Mouse (Mus musculus) kidney, adult 18-20 months (tissue): ENCODE measurements around the gene Commd2.

Source experiments
- DNase-seq: peaks from one replicate; pipeline ENCODE4 v3.0.0; 2021

Commd2 gene

GRCm38 (mm10) chr3:57651231-57651864 is at the start of gene Commd2:
Commd2 (minus strand) TSS chr3:57651715.
- peak; percentile 93 for DNase-seq

GRCm38 (mm10) chr3:57696779-57697178 is 45.3 kb upstream of the Commd2 start:
- DNase-seq, result no peak

- DNase-seq, result peak; percentile 10
Measured at GRCm38 (mm10) chr3:57696249-57696648, 44.7 kb upstream of the Commd2 start.

DNA sequence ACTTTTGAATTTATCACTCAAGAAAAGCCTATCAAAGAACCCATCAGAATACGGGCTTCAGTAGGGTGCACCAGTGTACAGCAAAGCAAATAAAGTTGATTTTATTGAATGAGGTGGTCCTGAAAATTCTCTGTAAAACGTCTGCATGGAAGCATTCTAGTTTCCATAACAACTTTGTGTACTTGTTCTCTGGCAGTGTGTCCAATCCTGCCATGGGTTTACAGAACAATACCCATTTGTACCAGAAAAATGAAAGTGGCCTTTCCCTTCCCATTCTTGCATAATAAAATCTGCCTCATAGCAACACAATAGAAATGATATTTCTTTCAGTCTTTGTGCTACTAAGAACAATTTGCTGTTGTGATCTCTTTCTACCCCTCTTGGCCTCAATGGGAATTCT is 41.2 kb upstream of the Commd2 start, which contains the start of gene Ankub1:
TSS of gene Ankub1 (minus strand) at position 81 of the 400 bp plus-strand sequence.
- no peak for DNase-seq

DNA sequence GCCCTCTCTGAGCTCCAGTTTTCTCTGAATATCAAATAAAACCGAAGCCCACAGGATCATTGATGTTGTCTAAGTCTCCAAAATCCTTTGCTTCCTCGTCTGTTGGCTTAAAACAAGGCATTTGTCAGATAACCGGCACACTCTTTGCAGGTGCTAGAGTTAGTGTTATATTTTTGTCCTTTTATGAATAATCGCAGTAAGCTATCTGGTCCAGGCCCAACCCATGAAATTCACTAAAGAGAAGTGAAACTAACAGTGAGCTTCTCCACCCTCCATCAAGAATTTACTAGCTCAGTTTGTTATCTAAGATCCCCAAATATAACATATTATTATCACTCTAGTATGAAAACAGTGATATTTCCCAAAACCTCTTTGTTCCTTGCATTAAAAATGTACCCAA is 40.3 kb upstream of the Commd2 start:
- DNase-seq, result no peak

- no peak for DNase-seq
Measured at GRCm38 (mm10) chr3:57677786-57678185, 26.3 kb upstream of the Commd2 start.

DNA sequence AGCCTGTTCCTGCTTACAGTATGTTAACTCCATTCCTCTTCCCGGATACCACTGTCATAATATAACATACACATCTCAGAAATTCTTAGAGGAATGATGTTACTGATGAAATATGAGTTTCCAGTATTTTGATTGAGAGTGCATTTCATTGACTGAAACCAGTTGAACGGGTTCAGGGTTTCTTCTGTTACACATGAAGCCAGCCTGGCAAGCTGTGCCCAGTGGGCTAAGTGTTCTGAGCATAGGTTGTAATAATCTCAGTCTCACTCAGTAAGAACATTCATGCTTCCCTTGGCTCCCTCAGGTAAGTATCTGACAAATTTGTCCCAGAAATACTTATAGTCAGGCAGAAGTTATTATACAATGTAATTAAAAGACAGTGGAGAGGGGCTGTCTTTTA is 22.6 kb upstream of the Commd2 start:
- DNase-seq, result no peak

GRCm38 (mm10) chr3:57673586-57673985 is 22.1 kb upstream of the Commd2 start:
- DNase-seq, result no peak

GRCm38 (mm10) chr3:57667054-57667723 is 15.7 kb upstream of the Commd2 start:
- peak; percentile 69 for DNase-seq

DNA sequence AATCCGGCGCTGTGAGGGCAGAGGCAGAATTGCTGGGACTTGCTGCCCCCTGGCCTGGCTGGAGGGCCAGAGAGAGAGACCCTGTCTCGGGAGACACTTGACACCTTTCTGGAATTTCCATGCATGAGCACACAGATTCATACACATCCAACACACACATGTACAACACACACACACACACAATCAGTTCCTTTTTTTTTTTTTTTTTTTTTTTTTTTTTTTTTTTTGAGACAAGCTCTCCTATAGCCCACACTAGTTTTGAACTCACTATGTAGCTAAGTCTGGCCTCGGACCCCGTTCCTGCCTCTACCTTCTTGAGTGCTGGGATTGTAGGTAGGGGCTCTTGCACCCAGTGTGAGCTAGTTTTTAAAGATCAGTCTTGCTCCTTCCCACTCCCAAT is 14.4 kb upstream of the Commd2 start:
- DNase-seq, result no peak

DNA sequence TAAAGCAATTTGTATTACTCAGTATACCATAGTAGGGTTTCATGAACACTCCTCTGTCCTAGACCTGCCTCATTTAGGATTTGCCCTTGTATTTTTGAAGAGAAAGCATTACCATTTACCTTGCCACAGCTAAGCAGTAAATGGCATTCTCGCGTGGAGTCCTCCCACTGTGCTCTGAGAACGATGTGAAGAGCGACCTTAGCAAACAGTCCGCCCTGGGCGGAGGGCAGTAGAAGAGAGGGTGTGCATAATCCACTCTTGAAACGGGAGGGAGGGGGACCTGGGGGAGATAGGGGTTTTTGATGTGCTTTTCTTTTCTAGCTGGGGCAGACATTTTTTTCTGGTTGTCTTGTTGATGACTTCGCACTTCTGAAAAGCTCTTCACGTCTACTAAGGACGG is 13.2 kb upstream of the Commd2 start:
- no peak for DNase-seq

- no peak for DNase-seq
Measured at GRCm38 (mm10) chr3:57663731-57664130, 12.2 kb upstream of the Commd2 start.

GRCm38 (mm10) chr3:57658608-57659007 is 7.1 kb upstream of the Commd2 start:
- DNase-seq, result no peak

DNA sequence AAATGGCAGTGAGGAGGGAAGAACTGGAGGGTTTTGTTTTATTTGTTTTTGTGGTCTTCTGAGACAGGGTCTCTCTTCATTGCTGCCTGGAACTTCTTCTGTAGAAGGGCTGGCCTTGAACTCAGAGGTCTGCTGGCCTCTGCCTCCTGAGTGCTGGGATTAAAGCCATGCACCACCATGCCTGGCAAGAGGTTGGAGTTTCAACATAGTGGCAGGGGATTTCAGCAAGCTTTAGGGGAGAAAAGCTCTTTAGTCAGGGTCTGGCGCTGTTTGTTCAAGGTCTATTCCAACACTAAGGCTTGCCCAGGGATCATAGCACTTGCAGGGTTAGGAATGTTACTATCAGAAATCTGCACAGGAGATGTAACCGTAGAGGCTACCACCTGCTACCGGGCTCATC is 2.1 kb upstream of the Commd2 start:
- no peak for DNase-seq

- DNase-seq, result no peak
Measured at GRCm38 (mm10) chr3:57652485-57652884, 970 bp upstream of the Commd2 start.

GRCm38 (mm10) chr3:57651865-57652259 is 347 bp upstream of the Commd2 start:
- no peak for DNase-seq

- DNase-seq, result no peak
Measured at GRCm38 (mm10) chr3:57643191-57643590, 8.3 kb downstream of the Commd2 start.

GRCm38 (mm10) chr3:57637596-57637995 is 13.9 kb downstream of the Commd2 start:
- DNase-seq, result no peak

DNA sequence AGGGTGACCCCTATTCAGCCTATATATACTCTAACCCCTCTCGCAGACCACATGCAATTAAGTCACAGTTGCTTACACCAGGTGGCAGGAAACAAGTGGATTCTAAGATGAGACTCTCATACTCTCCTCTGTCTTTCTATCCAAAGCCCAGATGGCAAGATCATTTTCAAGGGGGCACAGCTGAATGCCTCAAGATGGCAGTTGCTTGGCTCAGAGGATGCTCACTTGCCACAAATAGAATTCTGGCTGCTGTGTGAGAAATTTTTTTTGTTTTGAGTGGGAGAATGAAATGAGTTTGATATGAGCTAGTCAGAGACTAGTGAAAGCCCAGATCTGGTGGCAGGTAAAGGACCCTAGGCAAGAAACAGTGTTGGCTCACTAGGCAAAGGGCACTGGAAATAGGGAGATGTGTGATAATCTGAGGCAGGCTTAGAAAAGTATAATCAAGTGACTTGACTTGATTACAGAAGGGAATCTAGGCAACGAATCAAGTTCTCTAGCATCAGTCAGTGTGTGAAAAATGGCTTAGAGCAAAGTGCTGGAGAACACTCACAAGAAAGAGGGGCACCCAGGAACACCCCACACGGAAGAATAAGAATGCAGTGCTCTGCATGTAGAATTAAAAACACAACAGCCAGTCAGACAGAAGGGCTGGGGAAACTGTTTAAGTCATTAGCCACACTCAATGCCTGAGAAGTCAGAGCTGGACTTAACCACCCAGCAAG is 16.6 kb downstream of the Commd2 start:
- no peak for DNase-seq

DNA sequence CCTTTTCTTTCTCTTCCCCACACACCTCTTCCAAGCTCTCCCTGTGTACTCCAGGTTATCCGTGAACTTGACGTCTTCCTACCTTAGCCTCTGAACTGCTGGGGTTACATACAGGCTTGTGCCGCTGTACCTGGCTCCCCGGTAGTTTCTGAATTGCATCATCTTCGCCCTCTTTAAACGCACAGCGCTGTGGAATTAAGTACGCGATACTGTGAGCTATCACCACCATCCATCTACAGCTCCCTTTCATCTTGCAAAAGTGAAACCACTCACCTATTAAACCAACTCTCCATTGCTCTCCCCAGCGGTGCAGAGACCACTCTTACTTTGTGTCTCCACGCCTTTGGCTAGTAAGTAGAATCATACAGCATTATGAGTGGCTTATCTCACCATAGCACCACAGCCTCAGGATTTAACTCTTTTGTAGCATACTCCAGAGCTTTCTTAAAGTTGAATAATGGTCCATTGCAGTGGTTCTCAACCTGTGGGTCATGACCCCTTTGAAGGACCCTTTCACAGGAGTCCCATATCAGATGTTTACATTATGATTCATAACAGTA is 24.5 kb downstream of the Commd2 start:
- no peak for DNase-seq

GRCm38 (mm10) chr3:57625275-57625997 is 26.1 kb downstream of the Commd2 start:
- peak; percentile 78 for DNase-seq

DNA sequence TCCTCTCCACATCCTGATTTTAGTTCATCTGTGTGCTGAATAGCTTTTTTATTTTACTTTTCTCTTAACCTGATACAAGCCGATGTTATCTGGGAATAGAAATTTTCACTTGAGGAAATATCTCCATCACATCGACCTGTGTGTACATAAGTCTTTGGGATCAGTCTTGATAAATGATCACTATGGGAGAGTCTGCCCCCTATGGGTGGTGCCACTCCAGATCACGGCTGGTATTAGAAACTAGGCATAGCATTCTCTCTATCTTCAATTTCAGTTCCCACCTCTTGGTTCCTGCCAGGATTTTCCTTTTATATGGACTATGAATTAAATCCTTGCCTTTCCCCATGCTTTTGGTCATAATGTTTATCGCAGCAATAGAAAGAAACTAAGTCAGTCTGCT is 31.8 kb downstream of the Commd2 start:
- peak; percentile 56 for DNase-seq

- DNase-seq, result no peak
Measured at GRCm38 (mm10) chr3:57615652-57616051, 35.9 kb downstream of the Commd2 start.
